Mouse (Mus musculus): ENCODE results near the gene Ankrd63.

Ankrd63 gene

DNA sequence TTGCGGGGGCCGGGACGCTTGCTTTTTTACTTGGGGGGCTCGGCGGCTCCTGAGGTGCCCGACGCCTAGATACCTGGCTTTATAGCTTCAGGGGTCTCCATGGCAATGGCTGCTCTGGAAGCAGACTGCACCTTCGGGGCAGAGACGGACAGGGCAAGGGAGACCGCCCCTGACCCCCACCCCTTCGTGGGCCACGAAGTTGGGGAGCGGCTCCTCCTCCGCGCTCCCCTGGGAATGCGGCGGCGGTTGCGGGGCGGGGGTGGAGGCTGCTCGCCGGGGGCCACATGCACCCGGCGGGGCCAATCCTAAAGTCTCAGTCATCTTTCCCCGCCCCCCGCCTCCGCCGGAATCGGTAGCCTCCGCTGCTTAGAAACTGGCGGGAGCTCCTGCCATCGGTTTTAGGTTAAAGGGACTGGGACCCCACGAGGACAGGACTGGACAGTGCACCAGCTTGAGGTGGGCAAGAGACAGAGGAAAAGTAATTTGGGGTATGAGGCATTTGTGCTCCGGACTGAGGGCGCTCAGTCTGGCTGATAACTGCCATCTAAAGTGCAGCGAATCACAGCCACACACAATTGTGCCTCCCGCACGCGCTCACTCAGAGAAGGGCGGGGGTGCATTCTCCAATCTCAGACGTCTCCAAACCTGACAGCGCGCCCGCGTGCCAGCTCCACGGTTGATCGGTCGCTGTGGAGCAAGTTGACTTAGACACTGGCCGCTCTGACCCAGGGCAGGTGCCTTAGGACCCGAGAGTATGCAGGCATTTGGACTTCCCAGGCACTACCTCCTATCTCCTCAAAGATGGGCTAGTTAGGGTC is at the start of gene Ankrd63:
TSS of gene Ankrd63 (minus strand) at position 51 of the 818 bp plus-strand sequence.
- peak; percentile 67 to 76 for DNase-seq (ENCODE audit: low spot score in 2 of 2)

DNA sequence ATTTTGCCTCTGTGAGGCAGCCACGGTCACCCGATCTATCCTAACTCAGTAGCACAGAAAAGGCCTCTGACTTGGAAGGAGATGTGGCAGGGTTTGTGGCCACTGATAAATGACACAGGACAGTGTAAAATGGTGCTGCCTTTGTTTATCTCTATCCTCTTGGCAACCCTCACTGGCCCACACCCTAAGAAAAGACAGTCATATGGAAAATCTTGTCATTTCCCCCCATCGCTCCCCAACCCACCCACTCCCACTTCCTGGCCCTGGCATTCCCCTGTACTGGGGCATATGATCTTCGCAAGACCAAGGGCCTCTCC is 49.0 kb upstream of the Ankrd63 start:
- DNase-seq (ENCODE audit: low spot score in 2 of 2) = no peak

DNA sequence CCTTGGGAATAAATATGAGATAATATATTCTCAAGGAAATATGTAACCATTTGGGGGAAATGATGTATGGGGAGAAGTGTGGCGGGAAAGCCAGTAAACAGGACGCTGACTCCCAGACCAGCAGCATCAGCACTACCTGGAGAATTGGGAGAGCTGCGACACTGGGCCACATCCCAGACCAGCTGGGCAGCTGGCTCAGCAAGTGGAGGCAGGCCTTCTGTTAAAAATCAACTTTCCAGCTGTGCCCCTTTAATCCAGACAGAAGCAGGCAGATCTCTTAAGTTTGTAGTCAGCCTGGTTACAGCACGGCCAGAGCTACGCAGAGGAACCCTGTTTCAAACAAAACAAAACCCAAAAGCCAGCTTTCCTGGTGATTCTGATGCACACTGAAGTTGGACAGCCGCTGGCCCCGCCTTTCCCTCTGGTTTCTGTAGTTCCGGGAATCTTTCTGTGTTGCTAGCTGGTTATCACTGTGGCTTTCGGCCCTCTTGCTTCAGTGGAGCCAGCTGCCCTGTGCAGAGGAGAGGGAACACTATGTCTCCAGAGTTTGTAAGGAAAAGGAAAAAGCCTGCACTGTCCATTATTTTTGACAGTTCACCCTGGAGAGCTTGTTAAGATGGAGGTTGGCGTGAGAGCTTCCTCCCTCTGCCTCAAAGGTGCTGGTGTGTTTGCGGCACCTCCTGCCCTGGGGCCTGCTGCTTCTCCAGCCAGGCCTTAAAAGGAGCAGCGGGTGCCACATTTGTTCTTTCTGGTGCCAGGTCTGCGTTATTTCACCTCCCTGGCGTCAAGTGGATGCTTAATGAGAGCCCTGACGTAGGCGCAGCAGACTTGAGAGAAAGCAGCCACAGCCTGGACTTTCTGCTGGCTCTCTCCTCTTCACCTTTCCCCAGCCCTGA is 48.4 kb upstream of the Ankrd63 start:
- DNase-seq (ENCODE audit: low spot score in 2 of 2) = no peak

DNA sequence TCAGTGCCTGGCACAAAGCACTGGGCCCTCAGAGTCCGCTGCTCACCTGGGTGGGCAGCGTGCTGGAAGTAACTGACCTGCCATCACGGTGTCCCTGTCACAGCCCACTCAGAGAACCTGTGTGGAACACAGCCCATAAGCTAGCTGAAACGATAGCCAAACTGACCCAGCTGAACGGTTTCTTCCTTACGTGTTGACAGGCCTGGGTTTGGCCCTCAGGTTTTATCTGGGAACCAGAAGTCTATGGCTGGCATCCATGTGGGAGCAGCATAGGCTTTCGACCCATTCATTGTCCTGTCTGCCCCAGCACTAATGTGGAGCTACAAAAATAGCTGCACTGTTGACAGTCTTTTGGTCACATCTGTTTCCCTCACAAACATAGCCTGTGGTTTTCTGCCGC is 46.7 kb upstream of the Ankrd63 start:
- DNase-seq (ENCODE audit: low spot score in 2 of 2) = no peak

DNA sequence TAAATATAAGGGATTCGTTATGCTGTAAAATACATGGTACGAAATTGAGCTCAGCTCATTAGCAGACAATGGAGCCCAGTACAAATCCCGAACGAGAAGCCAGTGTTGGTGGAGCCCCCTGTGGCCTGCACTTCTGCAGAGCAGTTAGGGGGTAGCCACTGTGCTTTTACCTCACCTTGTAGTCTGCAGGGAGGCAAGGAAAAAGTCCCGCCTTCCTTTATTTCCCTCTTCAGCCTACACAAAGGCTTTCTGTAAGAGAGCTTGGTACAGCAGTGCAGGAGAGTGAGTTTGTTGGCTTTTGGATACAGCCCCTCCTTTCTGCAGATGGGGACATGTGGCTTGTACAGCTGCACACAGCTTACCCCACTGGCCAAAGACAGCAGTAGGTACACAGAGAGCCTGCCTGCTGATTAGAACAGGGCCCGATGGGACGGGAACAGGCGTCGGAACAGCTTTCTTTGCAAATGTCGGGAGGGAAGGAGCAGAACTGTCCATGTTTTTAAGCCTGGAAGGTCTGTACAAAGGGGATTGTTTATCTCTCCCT is 45.6 kb upstream of the Ankrd63 start:
- DNase-seq (ENCODE audit: low spot score in 2 of 2) = no peak

DNA sequence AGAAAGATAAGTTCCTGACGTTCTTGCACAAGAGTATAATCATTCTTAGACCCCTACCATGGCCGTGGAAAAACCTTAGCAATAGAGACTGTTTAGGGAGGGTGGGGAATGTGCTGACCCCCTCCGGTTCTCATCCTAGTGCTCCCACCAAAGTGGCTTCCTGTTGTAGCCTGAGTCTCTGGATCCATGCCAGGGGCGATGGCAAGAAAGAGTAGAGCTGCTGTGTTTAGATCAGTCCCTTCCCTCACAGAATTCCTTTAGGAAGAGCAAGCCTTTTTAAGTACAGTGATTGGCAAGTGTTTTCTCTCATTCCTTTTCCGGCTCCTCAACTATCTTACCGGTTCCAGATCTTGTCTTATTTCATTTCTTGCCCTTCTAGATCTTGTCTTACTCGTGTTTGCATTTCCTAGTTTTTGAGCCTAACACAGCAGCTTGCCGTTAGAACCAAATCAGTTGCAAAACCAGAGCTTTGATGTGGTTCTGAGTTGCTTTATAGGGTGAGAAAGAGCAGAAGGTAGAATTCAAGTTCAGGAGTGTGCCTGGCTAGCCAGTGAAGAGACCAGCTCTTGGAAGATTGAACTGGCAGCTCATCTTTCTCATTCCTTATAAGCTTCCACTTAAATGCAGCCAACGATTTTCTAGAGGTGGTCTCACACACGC is 43.7 kb upstream of the Ankrd63 start:
- peak; percentile 67 to 69 for DNase-seq (ENCODE audit: low spot score in 2 of 2)

DNA sequence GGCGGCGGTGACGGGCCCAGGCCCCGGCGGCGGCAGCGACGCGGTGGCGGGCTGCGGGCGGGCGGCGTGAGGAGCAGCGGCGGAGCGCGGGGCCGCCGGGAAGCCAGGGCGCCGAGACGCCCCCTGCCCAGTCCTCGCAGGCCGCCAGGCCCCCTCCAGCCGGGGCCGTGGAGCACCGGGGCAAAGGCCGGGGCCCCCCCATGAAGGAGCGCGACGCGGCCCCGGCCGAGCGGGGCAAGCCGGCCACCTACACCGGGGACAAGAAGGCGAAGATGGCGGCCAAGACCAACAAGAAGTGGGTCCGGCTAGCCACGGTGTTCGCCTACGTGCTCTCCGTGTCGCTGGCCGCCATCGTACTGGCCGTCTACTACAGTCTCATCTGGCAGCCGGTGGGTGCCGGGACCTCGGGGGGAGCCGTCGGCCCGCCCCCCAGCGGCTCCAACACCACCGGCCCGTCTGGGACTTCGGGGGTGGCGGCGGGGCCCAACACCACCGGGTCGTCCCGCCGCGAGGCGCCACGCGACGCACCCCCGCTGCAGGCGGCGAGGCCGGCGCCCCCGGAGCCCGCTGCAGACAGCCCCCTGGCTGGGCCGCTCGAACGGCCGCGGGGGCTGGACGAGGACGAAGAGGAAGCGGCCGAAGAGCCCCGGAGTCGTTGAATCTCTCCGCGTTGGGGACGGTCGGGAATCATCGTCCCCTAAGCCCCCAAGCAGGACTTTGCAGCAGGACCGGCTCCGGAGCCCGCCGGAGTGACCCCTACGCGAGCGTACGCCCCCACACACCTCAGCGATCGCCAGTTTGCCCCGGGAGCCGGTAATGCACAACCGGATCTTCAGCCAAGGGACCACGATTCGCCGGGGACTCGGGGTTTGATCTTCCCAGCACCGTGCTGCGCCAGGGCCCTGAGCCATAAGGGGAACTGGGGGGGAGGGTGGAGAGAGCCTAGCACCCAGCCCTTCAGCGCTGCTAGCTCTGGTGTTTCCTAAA is 42.4 kb upstream of the Ankrd63 start:
- peak; percentile 53 to 57 for DNase-seq (ENCODE audit: low spot score in 2 of 2)

DNA sequence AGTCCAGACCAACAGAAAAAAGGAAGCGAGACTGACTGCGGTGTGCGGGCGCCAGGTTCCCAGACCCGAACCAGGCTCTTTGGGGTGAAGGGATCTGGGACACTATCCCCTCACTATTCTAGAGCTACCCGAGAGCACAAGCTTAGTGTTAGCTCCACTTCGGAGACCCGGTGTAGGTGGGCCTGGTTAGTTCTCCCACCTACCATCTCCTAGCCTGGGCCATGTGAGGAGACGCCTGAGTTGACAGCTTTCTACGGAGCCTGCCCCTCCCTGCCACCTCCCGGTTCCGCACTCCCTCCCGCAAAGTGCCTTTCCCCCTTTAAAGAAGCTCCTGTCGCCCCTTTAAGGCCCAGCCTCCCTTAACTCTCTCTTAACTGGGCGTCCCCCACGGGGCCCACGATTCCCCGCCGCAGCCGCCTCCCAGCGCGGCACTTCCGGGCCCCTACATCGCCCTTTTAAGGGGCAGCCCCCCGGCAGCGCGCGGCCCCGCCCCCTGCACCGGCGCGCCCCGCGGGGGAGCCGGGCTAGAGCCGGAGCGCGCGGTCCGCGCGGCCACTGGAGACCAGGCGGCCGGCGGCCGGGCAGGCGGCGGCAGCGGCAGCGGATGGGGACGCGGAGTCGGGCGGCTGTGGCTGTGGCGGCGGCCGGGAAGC is 41.6 kb upstream of the Ankrd63 start, which contains the start of gene Inafm2:
TSS of gene Inafm2 (plus strand) at position 527 of the 653 bp plus-strand sequence.
- DNase-seq (ENCODE audit: low spot score in 2 of 2) = peak; percentile 95

DNA sequence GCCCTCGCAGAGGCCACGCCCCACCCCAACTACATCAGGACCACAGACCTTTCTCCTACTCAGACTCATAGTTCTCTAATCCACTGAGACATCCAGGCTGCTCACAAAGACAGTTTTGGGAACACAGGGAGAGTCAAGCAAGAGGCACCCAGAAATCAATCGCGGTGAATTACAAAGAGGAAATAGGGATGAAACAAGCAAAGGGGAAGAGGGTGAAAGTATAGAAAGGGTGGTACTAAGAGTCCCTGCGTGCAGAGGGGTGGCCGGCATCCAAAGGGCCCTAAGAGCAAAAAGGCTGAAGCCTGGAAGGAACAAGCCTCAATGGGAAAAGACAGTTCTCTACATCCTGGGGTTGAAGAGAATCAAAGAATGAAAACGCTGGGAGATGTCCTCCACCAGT is 40.9 kb upstream of the Ankrd63 start:
- peak in 1 of 2 experiments; percentile 16 for DNase-seq (ENCODE audit: low spot score in 2 of 2)

DNA sequence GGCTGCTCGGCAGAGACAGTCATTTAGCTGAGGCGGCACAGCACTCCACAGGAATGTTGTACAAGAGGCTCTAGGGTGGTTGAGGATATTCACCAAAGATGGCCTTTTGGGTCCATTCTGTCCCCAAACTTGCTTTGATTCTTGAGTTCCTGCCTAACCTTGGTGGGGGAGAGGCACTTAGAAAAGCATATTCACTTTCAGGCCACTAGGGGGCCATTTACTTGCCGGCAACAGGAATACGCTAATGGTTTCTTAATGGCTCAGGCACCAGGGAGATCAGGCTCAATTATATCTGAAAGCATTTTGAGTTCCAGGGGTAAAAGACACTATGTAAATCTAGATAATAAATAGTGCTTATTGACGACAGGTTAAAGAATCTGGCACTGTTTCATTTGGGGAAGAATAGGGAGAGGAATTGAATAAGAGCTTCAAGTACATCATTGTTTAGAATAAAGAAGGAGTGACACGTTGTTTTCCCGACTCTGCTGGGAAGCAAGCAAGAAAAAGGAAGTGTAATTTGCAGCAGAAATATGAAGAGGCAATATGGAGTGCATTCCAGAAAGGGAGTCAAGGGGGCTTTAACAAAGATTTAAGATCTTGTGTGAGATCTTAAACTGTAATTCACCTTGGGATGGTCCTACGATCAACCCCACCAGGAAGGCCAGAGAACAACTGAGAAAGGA is 39.6 kb upstream of the Ankrd63 start:
- DNase-seq (ENCODE audit: low spot score in 2 of 2) = no peak

DNA sequence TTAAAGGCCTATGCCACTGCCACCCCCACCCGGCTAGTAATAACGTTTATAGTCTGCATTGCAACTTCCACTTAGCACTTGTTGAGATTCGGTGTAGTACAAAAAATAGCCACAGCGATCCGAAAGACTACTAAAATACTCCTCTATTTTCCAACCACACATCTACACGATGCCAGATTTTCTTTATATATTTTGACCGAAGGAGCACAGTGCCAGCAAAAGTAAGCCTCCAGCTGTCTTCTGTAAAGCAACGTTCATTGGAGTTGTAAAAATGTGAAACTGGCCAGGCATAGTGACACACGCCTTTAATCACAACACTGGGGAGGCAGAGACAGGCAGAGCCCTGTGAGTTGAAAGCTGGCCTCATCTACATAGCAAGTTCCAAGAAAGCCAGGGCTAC is 37.4 kb upstream of the Ankrd63 start:
- peak; percentile 33 to 77 for DNase-seq (ENCODE audit: low spot score in 2 of 2)

DNA sequence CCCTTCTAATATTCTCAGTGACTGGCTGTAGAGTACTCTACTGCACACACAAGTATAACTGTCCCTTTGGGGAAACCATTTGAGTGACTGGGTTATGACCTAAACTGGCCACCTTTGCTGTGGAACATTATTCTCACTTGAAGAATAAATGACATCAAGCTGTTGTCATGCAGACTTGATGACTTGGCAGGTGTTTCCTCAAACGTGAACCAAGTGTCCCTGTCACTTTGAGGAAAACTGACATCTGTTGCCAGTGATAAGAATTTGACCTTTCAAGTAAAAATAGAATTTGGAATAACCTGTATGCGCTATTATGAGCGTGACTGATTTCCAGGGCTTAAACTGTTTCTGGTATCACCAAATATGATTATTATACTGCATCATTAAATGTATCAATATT is 36.6 kb upstream of the Ankrd63 start:
- DNase-seq (ENCODE audit: low spot score in 2 of 2) = peak in 1 of 2 experiments; percentile 9

DNA sequence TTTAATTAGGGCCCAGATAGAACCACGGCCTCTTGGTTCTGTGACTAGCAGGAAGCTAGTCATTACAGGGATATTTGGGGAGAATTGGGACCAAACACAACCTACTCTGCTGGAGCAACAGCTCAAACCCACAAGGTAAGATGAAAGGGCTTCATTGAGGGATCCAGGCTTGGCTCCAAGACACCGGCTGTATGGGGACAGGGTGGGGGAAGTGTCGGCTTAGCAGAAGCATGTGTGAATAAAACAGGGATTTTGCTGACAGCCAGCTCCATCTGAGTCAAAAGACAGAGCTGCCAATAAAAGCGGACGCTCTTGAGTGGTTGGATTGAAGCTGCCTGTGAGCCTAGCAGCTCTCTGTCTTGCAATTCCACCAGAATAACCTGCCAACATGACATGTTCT is 29.6 kb upstream of the Ankrd63 start:
- DNase-seq (ENCODE audit: low spot score in 2 of 2) = peak; percentile 74 to 84

DNA sequence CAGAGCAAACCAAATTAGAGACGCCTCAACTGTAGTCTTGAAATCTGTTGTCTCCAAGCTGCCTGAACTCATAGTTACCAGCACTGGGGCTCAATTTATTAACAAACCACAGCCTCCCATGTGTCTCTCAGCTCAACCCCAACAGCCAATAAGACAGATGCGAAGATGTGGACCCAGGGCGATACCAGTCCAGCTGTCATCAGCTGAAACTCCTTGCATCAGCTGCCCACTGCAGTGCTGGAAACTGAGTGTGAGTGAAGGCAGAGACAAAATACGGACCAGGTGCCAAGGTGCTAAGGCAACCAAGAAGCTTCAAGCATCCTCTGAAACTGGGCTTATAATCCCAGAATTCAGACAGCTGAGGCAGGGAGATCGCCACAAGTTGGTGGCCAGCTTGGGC is 28.2 kb upstream of the Ankrd63 start:
- peak in 1 of 2 experiments; percentile 18 for DNase-seq (ENCODE audit: low spot score in 2 of 2)

DNA sequence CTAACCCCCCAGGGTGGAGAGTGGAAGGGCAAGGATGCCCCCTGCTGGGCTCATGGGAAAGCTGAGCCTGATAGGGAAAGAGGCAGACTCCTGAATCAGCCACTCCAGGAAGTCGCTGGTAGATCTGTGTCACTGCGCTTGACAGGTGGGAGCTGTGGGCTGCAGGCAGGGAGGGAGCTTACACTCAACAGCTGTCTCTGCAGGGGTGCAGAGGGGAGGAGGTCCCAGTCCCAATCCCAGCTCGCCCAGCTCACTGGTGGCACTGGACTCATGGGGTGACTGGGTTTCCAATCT is 26.8 kb upstream of the Ankrd63 start:
- DNase-seq (ENCODE audit: low spot score in 2 of 2) = peak; percentile 83 to 90

DNA sequence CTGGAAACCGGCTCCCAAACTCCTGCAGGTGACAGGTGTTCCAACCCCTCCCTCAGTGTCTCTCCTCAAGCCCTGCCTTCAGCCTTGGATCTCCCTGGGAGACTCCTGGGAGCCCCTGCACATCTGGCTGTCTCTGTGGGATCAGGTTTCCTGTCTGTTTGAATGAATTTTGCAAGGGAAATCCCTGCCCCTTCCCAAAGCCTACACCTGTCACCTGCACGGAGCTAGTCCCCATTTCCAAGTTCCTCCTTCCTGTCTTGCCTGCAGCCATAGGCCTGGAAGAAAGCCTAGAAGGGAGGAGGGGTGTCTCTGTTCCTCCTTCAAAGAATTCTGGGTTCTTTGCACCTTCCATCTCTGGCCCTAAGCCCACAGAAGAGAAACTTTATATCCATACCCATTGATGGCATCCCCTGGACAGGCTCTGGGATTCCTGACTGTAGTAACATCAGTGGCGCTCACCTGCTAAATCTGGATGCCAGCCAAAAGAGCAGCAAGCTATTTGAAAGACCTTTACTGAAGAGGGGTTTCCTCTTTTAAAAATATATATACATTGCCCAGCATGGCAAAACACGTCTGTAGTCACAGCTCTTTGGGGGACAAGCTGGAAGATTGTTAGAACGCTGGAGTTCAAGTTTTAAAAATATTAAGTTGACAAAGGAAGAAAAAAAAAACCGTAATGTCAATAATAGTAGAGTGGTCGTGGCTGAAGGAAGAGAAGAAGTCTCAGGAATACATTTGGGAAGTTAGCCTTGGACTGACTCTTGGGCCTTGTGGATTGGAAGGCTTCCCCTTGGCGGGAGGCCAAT is 26.3 kb upstream of the Ankrd63 start:
- DNase-seq (ENCODE audit: low spot score in 2 of 2) = peak in 1 of 2 experiments; percentile 27

DNA sequence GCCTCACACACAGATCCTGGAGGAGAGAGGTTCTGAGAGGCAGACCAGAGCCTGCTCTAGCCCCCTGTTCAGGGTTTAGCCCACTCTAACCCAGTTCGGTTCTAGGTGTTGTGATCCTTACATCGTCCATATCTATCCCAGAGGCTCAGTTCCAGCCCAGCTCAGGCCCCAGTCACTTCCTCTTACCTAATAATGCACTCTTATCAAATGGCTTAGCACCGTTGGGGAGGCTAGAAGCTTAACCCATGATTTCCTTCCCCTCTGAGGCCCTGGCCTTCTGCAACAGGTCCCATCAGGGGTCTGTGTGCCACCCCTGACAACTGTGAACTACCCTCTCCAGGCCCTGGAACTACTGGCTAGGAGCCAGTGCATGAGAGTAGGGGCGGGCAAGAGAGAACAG is 25.4 kb upstream of the Ankrd63 start:
- peak in 1 of 2 experiments; percentile 19 for DNase-seq (ENCODE audit: low spot score in 2 of 2)

DNA sequence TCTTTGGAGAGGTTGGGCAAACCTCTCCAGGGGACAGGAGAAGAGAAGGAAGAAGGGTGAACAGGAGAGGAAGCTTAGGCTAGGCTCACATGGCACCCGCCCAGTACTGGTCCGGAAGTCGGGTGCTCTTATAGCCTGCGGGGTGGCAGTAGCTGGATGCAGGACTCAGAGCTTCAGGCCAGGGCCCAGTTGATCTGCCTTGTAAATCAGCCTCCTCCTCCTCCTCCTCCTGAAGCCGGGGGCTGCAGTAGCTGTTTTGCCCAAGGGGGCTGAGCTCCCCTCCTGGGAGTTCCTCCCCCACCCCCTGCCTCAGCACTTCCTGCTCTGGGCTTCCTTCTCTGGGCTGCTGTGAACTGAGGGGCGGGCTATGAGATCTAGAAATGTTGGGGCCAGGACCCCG is 24.6 kb upstream of the Ankrd63 start, which contains the start of gene Plcb2:
TSS of gene Plcb2 (minus strand) at position 102 of the 400 bp plus-strand sequence.
- DNase-seq (ENCODE audit: low spot score in 2 of 2) = peak in 1 of 2 experiments; percentile 22

DNA sequence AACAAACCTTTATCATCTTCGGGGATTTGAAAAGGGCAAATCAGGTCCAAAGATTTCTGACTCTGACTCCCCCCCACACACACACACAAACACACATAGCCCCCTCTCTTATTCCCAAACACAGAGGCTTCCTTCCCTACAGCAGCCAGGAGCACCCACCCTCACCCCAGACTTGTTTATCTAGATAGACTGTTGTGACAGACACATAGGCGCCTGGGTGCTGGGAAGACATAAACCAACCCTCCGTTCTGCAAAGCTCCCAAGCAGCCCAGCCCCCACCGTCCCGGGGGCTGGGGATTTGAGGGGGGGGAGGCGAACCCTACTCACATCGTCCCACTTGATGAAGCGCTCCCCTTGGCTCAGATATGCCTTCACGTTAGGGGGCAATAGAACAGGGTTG is 24.1 kb upstream of the Ankrd63 start:
- DNase-seq (ENCODE audit: low spot score in 2 of 2) = peak in 1 of 2 experiments; percentile 19
